Mouse (Mus musculus): Measurements from ENCODE around the gene Pate4. TPM values are rescaled to one million over a fixed set of nuclear protein-coding genes. Genes with fewer than 3 reads are reported as not detected.

The Pate4 gene
- polyA plus RNA-seq, 1 experiment from 2014 or later, result not detected

- H3K27me3 ChIP-seq (replicated peaks; ENCODE audit: control insufficient read depth, insufficient read depth, low read length), result peaks cover 13% of the 10 kb centered on the region; the same call in 1 of the 2 replicates
- H3K4me1 ChIP-seq (replicated peaks; ENCODE audit: control insufficient read depth, insufficient read depth, low read length), result peaks cover 7% of the 10 kb centered on the region
- WGBS, result 8% methylated on average over 5 of the region's 5 CpGs
- peak overlapping the region; percentile 54 for H3K9ac ChIP-seq (ENCODE audit: low read length)
- H3K4me3 ChIP-seq (ENCODE audit: low read depth, low read length), result peak overlapping the region; percentile 67
- ATAC-seq (replicated peaks; ENCODE audit: low FRiP score, low TSS enrichment, low read depth) (no peak), DNase-seq (ENCODE audit: low spot score) (no peak)
- H3K9me3 ChIP-seq (ENCODE audit: control insufficient read depth, low read length), result no peaks in the 10 kb centered on the region
- H3K36me3 ChIP-seq (ENCODE audit: control insufficient read depth, insufficient read depth, low read length), result peaks cover 26% of the 10 kb centered on the region
- H3K27ac ChIP-seq (ENCODE audit: low read depth), result no peak overlapping the region
- H3K4me2 ChIP-seq (ENCODE audit: low read length), result peak overlapping the region; percentile 63
Measured at GRCm38 (mm10) chr9:35570663-35571062, 41.1 kb downstream of the Pate4 start.

GRCm38 (mm10) chr9:35569571-35570534 is 41.9 kb downstream of the Pate4 start, which contains the start of the genes Pate2 and Hyls1:
TSS of gene Pate2 (plus strand) at chr9:35570284.
TSS of gene Hyls1 (minus strand) at chr9:35570398.
- Histone ChIP-seq H3K36me3 (ENCODE audit: control insufficient read depth, insufficient read depth, low read length) (peaks cover 34% of the 10 kb centered on the region), H3K4me1 (replicated peaks; ENCODE audit: control insufficient read depth, insufficient read depth, low read length) (peaks cover 7% of the 10 kb centered on the region), H3K9me3 (ENCODE audit: control insufficient read depth, low read length) (no peaks in the 10 kb centered on the region), H3K27me3 (replicated peaks; ENCODE audit: control insufficient read depth, insufficient read depth, low read length) (peaks cover 9% of the 10 kb centered on the region; the same call in 1 of the 2 replicates), H3K4me2 (ENCODE audit: low read length) (peak within 1 kb of the TSS; percentile 63), H3K4me3 (ENCODE audit: low read depth, low read length) (peak within 1 kb of the TSS; percentile 67), H3K27ac (ENCODE audit: low read depth) (peak within 1 kb of the TSS; percentile 78), H3K9ac (ENCODE audit: low read length) (peak within 1 kb of the TSS; percentile 55)
- under 1% methylated on average over 85 of the region's 86 CpGs for WGBS
- ATAC-seq (replicated peaks; ENCODE audit: low FRiP score, low TSS enrichment, low read depth), result peak; percentile 98
- peak; percentile 94 for DNase-seq (ENCODE audit: low spot score)

- Histone ChIP-seq H3K4me1 (replicated peaks; ENCODE audit: control insufficient read depth, insufficient read depth, low read length) (peaks cover 7% of the 10 kb centered on the region), H3K4me3 (ENCODE audit: low read depth, low read length) (no peak overlapping the region), H3K9ac (ENCODE audit: low read length) (no peak overlapping the region), H3K9me3 (ENCODE audit: control insufficient read depth, low read length) (no peaks in the 10 kb centered on the region), H3K27me3 (replicated peaks; ENCODE audit: control insufficient read depth, insufficient read depth, low read length) (no peaks in the 10 kb centered on the region), H3K36me3 (ENCODE audit: control insufficient read depth, insufficient read depth, low read length) (peaks cover 43% of the 10 kb centered on the region), H3K27ac (ENCODE audit: low read depth) (no peak overlapping the region), H3K4me2 (ENCODE audit: low read length) (no peak overlapping the region)
- DNase-seq (ENCODE audit: low spot score), result peak; percentile 33
- 91% methylated on average over 3 of the region's 3 CpGs for WGBS
- no peak for ATAC-seq (replicated peaks; ENCODE audit: low FRiP score, low TSS enrichment, low read depth)
Measured at GRCm38 (mm10) chr9:35567995-35568394, 43.7 kb downstream of the Pate4 start.

- Histone ChIP-seq H3K36me3 (ENCODE audit: control insufficient read depth, insufficient read depth, low read length) (peaks cover 61% of the 10 kb centered on the region), H3K4me3 (ENCODE audit: low read depth, low read length) (no peak overlapping the region), H3K27ac (ENCODE audit: low read depth) (no peak overlapping the region), H3K9me3 (ENCODE audit: control insufficient read depth, low read length) (no peaks in the 10 kb centered on the region), H3K4me1 (replicated peaks; ENCODE audit: control insufficient read depth, insufficient read depth, low read length) (peaks cover 14% of the 10 kb centered on the region), H3K27me3 (replicated peaks; ENCODE audit: control insufficient read depth, insufficient read depth, low read length) (no peaks in the 10 kb centered on the region), H3K4me2 (ENCODE audit: low read length) (no peak overlapping the region), H3K9ac (ENCODE audit: low read length) (no peak overlapping the region)
- DNase-seq (ENCODE audit: low spot score) (peak; percentile 39), ATAC-seq (replicated peaks; ENCODE audit: low FRiP score, low TSS enrichment, low read depth) (no peak)
- WGBS, result 93% methylated on average over 5 of the region's 5 CpGs
Measured at GRCm38 (mm10) chr9:35564536-35565240, 47.1 kb downstream of the Pate4 start.

- H3K27me3 ChIP-seq (replicated peaks; ENCODE audit: control insufficient read depth, insufficient read depth, low read length), result 0 out of 2 replicates have a peak, but pooled peaks cover 7% of the 10 kb centered on the region
- H3K4me3 ChIP-seq (ENCODE audit: low read depth, low read length), result no peak overlapping the region
- no peaks in the 10 kb centered on the region for H3K9me3 ChIP-seq (ENCODE audit: control insufficient read depth, low read length)
- H3K27ac ChIP-seq (ENCODE audit: low read depth), result no peak overlapping the region
- no peak overlapping the region for H3K4me2 ChIP-seq (ENCODE audit: low read length)
- H3K9ac ChIP-seq (ENCODE audit: low read length), result no peak overlapping the region
- 87% methylated on average over 6 of the region's 6 CpGs for WGBS
- DNase-seq (ENCODE audit: low spot score), result peak; percentile 21
- peaks cover 44% of the 10 kb centered on the region for H3K36me3 ChIP-seq (ENCODE audit: control insufficient read depth, insufficient read depth, low read length)
- no peak for ATAC-seq (replicated peaks; ENCODE audit: low FRiP score, low TSS enrichment, low read depth)
- peaks cover 11% of the 10 kb centered on the region; the same call in 1 of the 2 replicates for H3K4me1 ChIP-seq (replicated peaks; ENCODE audit: control insufficient read depth, insufficient read depth, low read length)
Measured at GRCm38 (mm10) chr9:35561583-35561982, 50.2 kb downstream of the Pate4 start.

GRCm38 (mm10) chr9:35561076-35561475 is 50.7 kb downstream of the Pate4 start:
- Histone ChIP-seq H3K27me3 (replicated peaks; ENCODE audit: control insufficient read depth, insufficient read depth, low read length) (0 out of 2 replicates have a peak, but pooled peaks cover 7% of the 10 kb centered on the region), H3K27ac (ENCODE audit: low read depth) (no peak overlapping the region), H3K36me3 (ENCODE audit: control insufficient read depth, insufficient read depth, low read length) (peaks cover 39% of the 10 kb centered on the region), H3K9me3 (ENCODE audit: control insufficient read depth, low read length) (no peaks in the 10 kb centered on the region), H3K4me1 (replicated peaks; ENCODE audit: control insufficient read depth, insufficient read depth, low read length) (peaks cover 11% of the 10 kb centered on the region; the same call in 1 of the 2 replicates), H3K4me2 (ENCODE audit: low read length) (no peak overlapping the region), H3K4me3 (ENCODE audit: low read depth, low read length) (no peak overlapping the region), H3K9ac (ENCODE audit: low read length) (no peak overlapping the region)
- WGBS, result 93% methylated on average over 11 of the region's 11 CpGs
- no peak for ATAC-seq (replicated peaks; ENCODE audit: low FRiP score, low TSS enrichment, low read depth)
- peak; percentile 43 for DNase-seq (ENCODE audit: low spot score)

GRCm38 (mm10) chr9:35559009-35559890 is 52.5 kb downstream of the Pate4 start:
- WGBS, result 3% methylated on average over 31 of the region's 31 CpGs

More at GRCm38 (mm10) chr9:35559009-35559890, 52.5 kb downstream of the Pate4 start:
- H3K27ac ChIP-seq (ENCODE audit: low read depth), result no peak overlapping the region
- peak overlapping the region; percentile 94 for H3K4me2 ChIP-seq (ENCODE audit: low read length)
- H3K9ac ChIP-seq (ENCODE audit: low read length), result peak overlapping the region; percentile 73
- DNase-seq (ENCODE audit: low spot score) (peak; percentile 89), ATAC-seq (replicated peaks; ENCODE audit: low FRiP score, low TSS enrichment, low read depth) (peak; percentile 83)
- H3K4me3 ChIP-seq (ENCODE audit: low read depth, low read length), result peak overlapping the region; percentile 80
- H3K4me1 ChIP-seq (replicated peaks; ENCODE audit: control insufficient read depth, insufficient read depth, low read length), result peaks cover 11% of the 10 kb centered on the region; the same call in 1 of the 2 replicates
- peaks cover 21% of the 10 kb centered on the region for H3K36me3 ChIP-seq (ENCODE audit: control insufficient read depth, insufficient read depth, low read length)
- H3K9me3 ChIP-seq (ENCODE audit: control insufficient read depth, low read length), result no peaks in the 10 kb centered on the region
- 0 out of 2 replicates have a peak, but pooled peaks cover 7% of the 10 kb centered on the region for H3K27me3 ChIP-seq (replicated peaks; ENCODE audit: control insufficient read depth, insufficient read depth, low read length)

Data from intestine, embryonic 14.5 days (tissue).